Mouse (Mus musculus): Measurements from ENCODE around the gene Pcnt.

DNA sequence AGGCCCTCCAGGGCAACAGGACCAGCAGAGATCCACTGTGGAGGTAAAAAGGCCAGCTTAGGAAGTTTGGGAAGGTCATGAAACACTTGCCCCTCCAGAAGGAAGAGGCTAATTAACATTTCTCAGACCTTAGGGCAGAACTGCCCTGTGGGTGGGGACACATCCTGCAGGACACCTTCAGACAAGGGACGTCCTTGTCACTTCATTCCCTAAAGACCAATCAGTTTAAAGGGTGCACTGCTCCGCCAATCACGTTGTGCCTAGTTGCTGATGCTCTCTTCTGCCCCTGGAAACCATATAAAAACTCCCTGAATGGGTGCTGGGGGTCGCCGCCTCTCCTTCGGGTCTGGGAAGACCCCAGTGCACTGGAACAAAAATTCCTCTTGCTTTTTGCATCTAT is 20.1 kb upstream of the Pcnt start:
- TF ChIP-seq POLR2A (IDR thresholded peaks at IDR 0.05; ENCODE audit: low read depth, low read length), result no peak
- no peak for TF ChIP-seq CTCF (IDR thresholded peaks at IDR 0.05; ENCODE audit: extremely low read depth, insufficient read depth, insufficient read length, insufficient replicate concordance)
